Mouse (Mus musculus) midbrain, embryonic 14.5 days (tissue): ENCODE results near the gene Srgap1. TPM values are rescaled to one million over a fixed set of nuclear protein-coding genes. Genes with fewer than 3 reads are reported as not detected.

Source experiments
- ATAC-seq: fragments of 200-750 bp; cut with Nextera tagmentation; 2 replicates; pipeline ENCODE4 v1.8.0; 2017; ENCODE audit warnings: moderate number of reproducible peaks, moderate library complexity; ENCODE audit not compliant: low FRiP score, low TSS enrichment
- DNase-seq: peaks from one replicate; pipeline ENCODE4 v3.0.0-alpha.2; 2015
- H3K27ac ChIP-seq: fragments of 300-500 bp; sonication (generic); replicated peaks from 2 replicates; pipeline ENCODE4 v1.5.1; 2014; ENCODE audit warnings: mild to moderate bottlenecking, low read depth, low read length, moderate library complexity
- H3K27me3 ChIP-seq: fragments of 300-500 bp; sonication (generic); 2 replicates; pipeline ENCODE4 v1.6.1; 2014; ENCODE audit warnings: low read length, control low read depth, mixed read lengths; ENCODE audit not compliant: control insufficient read depth, insufficient read depth
- H3K36me3 ChIP-seq: fragments of 300-500 bp; sonication (generic); 2 replicates; pipeline ENCODE4 v1.6.1; 2014; ENCODE audit warnings: low read length, control low read depth; ENCODE audit not compliant: control insufficient read depth, insufficient read depth
- H3K4me1 ChIP-seq: fragments of 300-500 bp; sonication (generic); 2 replicates; pipeline ENCODE4 v1.6.1; 2014; ENCODE audit warnings: mild to moderate bottlenecking, antibody characterized with exemption, low read length, control low read depth; ENCODE audit not compliant: control insufficient read depth, insufficient read depth
- H3K4me2 ChIP-seq: fragments of 300-500 bp; sonication (generic); 2 replicates; pipeline ENCODE4 v1.6.1; 2014; ENCODE audit warnings: mild to moderate bottlenecking, low read length, moderate library complexity
- H3K4me3 ChIP-seq: fragments of 300-500 bp; sonication (generic); replicated peaks from 2 replicates; pipeline ENCODE4 v1.5.1; 2014; ENCODE audit warnings: low read depth, low read length
- H3K9ac ChIP-seq: fragments of 300-500 bp; sonication (generic); replicated peaks from 2 replicates; pipeline ENCODE4 v1.6.1; 2014; ENCODE audit warnings: mild to moderate bottlenecking, low read length, moderate library complexity
- H3K9me3 ChIP-seq: fragments of 300-500 bp; sonication (generic); 2 replicates; pipeline ENCODE4 v1.6.1; 2016; ENCODE audit warnings: low read length, control low read depth, mixed read lengths; ENCODE audit not compliant: control insufficient read depth
- WGBS: fragments of 180-500 bp; shearing (Covaris S2); extraction: QIAGEN DNeasy Blood & Tissue Kit; methylation state at CpG from one replicate; pipeline ENCODE4 v1.1.7; 2014; 5-methylcytosine and 5-hydroxymethylcytosine counted together
- polyA plus RNA-seq: library from polyadenylated mRNA; unstranded; fragments of >200 nt; fragmentation: Nextera tagmentation; extraction: Ambion mirVana; gene quantifications from 2 replicates; pipeline ENCODE4 v1.2.1, GENCODE M21; 2014

Srgap1 gene
- polyA plus RNA-seq, 1 experiment from 2014 or later = 40.8 TPM

GRCm38 (mm10) chr10:121805933-121806341 is 241.2 kb downstream of the Srgap1 start:
- Histone ChIP-seq H3K4me3 (no peak overlapping the region), H3K9ac (no peak overlapping the region), H3K4me1 (0 out of 2 replicates have a peak, but pooled peaks cover 4% of the 10 kb centered on the region), H3K9me3 (no peaks in the 10 kb centered on the region), H3K36me3 (peaks cover 34% of the 10 kb centered on the region), H3K4me2 (no peak overlapping the region), H3K27ac (peak overlapping the region; percentile 60), H3K27me3 (no peaks in the 10 kb centered on the region)
- ATAC-seq = no peak
- DNase-seq = peak; percentile 57
- WGBS = 53% methylated on average over 11 of the region's 11 CpGs

- H3K27ac ChIP-seq = no peak overlapping the region
- H3K36me3 ChIP-seq = peaks cover 46% of the 10 kb centered on the region
- H3K4me3 ChIP-seq = no peak overlapping the region
- no peak for DNase-seq
- no peaks in the 10 kb centered on the region for H3K27me3 ChIP-seq
- H3K4me2 ChIP-seq = no peak overlapping the region
- H3K9ac ChIP-seq = no peak overlapping the region
- 0 out of 2 replicates have a peak, but pooled peaks cover 4% of the 10 kb centered on the region for H3K4me1 ChIP-seq
- H3K9me3 ChIP-seq = no peaks in the 10 kb centered on the region
- ATAC-seq = no peak
- 97% methylated on average over 13 of the region's 13 CpGs for WGBS
These were observed 242.6 kb downstream of the Srgap1 start for GRCm38 (mm10) chr10:121804551-121804950.

GRCm38 (mm10) chr10:121800041-121800440 is 247.1 kb downstream of the Srgap1 start:
- no peak for ATAC-seq
- Histone ChIP-seq H3K9me3 (no peaks in the 10 kb centered on the region), H3K4me3 (no peak overlapping the region), H3K4me1 (no peaks in the 10 kb centered on the region), H3K36me3 (peaks cover 64% of the 10 kb centered on the region), H3K27me3 (no peaks in the 10 kb centered on the region), H3K4me2 (no peak overlapping the region), H3K9ac (no peak overlapping the region), H3K27ac (no peak overlapping the region)
- WGBS = 95% methylated on average over 13 of the region's 13 CpGs
- DNase-seq = no peak

DNA sequence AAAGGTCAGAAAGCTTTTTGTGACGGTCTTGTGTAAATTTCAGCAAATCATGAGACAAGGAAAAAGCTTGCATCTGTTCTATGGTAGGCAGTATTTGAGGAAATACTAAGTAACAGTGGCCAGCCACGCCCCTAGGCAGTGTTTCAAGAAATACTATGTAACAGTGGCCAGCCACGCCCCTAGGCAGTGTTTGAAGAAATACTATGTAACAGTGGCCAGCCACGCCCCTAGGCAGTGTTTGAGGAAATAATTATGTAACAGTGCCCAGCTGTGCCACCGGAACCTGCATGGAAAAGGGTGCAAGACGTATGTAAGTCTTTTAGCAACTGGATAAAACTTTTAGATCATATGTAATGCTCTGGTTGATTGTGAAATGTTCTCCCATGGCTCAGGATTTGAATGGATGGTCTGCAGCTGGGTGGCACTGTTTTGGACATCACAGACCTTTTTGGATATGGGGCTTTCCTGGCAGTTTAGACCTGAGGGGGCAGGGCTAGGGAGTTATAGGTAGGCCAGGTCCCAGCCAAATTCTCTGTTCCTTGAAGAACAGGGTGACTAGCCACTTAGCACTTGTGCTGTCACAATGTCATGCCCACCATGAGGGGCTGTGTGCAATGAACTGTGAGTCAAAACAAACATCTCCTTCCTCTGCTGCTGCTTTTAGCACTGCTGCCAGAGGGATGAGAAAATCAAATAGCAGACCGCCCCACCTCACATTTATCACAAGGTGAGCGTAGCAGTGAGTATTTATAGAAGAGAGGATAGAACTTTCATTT is 250.9 kb downstream of the Srgap1 start:
- no peak overlapping the region for H3K4me3 ChIP-seq
- no peak overlapping the region for H3K9ac ChIP-seq
- ATAC-seq (no peak), DNase-seq (no peak)
- H3K27me3 ChIP-seq = no peaks in the 10 kb centered on the region
- no peaks in the 10 kb centered on the region for H3K9me3 ChIP-seq
- peaks cover 65% of the 10 kb centered on the region for H3K36me3 ChIP-seq
- H3K4me1 ChIP-seq = no peaks in the 10 kb centered on the region
- WGBS = 80% methylated on average over 8 of the region's 8 CpGs
- H3K27ac ChIP-seq = no peak overlapping the region
- no peak overlapping the region for H3K4me2 ChIP-seq

GRCm38 (mm10) chr10:121794486-121794885 is 252.6 kb downstream of the Srgap1 start:
- Histone ChIP-seq H3K9ac (no peak overlapping the region), H3K4me1 (no peaks in the 10 kb centered on the region), H3K9me3 (no peaks in the 10 kb centered on the region), H3K4me2 (no peak overlapping the region), H3K36me3 (peaks cover 48% of the 10 kb centered on the region), H3K27ac (no peak overlapping the region), H3K4me3 (no peak overlapping the region), H3K27me3 (no peaks in the 10 kb centered on the region)
- WGBS = 96% methylated on average over 12 of the region's 12 CpGs
- ATAC-seq (no peak), DNase-seq (no peak)

DNA sequence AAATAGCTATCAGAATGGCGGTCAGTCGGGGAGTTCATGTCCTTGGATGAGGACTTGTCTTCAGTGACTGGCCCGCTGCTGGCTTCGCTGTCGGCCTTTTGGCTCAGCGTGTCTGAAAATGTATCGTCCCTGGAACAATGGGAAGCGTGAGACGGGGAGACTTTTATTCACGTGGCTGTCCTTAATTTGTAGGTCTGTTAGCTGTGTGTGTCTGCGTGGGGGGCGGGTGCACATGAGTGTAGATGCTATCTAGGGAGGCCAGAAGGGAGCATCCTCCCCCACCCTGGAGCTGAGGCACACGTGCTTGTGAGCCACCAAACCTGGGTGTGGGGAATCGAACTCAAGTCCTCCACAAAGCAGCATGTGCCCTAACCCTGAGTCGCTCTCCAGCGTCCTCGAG is 254.5 kb downstream of the Srgap1 start:
- ATAC-seq = no peak
- H3K4me3 ChIP-seq = no peak overlapping the region
- H3K4me1 ChIP-seq = no peaks in the 10 kb centered on the region
- DNase-seq = no peak
- H3K27ac ChIP-seq = no peak overlapping the region
- no peak overlapping the region for H3K4me2 ChIP-seq
- 89% methylated on average over 17 of the region's 17 CpGs for WGBS
- H3K36me3 ChIP-seq = peaks cover 46% of the 10 kb centered on the region
- no peak overlapping the region for H3K9ac ChIP-seq
- no peaks in the 10 kb centered on the region for H3K27me3 ChIP-seq
- no peaks in the 10 kb centered on the region for H3K9me3 ChIP-seq

GRCm38 (mm10) chr10:121790078-121790477 is 257.0 kb downstream of the Srgap1 start:
- H3K27ac ChIP-seq = no peak overlapping the region
- ATAC-seq (no peak), DNase-seq (no peak)
- no peak overlapping the region for H3K9ac ChIP-seq
- no peaks in the 10 kb centered on the region for H3K4me1 ChIP-seq
- no peak overlapping the region for H3K4me3 ChIP-seq
- WGBS = 10% methylated on average over 6 of the region's 6 CpGs
- no peak overlapping the region for H3K4me2 ChIP-seq
- peaks cover 51% of the 10 kb centered on the region for H3K36me3 ChIP-seq
- no peaks in the 10 kb centered on the region for H3K27me3 ChIP-seq
- H3K9me3 ChIP-seq = no peaks in the 10 kb centered on the region

DNA sequence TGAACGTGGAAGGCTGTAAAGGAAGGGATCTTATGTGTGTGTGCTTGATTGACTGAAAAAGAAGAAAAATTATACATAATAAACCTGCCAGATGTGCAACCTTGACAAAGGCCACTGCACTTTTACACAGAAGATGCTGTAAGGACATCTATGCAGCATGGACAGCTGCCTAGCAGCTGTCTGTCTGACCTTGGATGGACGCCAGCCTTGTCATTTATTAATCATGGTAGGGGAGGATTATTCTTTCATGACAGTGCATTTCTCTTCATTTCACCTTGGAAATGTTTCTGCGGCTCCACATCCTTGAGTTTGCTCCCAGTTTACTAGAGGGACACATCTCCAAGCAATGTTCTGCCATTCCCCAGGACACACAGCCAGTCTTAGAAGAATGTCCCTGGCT is 258.6 kb downstream of the Srgap1 start:
- ATAC-seq (no peak), DNase-seq (no peak)
- 94% methylated on average over 3 of the region's 3 CpGs for WGBS
- Histone ChIP-seq H3K9me3 (peaks cover 8% of the 10 kb centered on the region), H3K4me3 (no peak overlapping the region), H3K27ac (no peak overlapping the region), H3K4me1 (no peaks in the 10 kb centered on the region), H3K4me2 (no peak overlapping the region), H3K27me3 (no peaks in the 10 kb centered on the region), H3K9ac (no peak overlapping the region), H3K36me3 (peaks cover 55% of the 10 kb centered on the region)

DNA sequence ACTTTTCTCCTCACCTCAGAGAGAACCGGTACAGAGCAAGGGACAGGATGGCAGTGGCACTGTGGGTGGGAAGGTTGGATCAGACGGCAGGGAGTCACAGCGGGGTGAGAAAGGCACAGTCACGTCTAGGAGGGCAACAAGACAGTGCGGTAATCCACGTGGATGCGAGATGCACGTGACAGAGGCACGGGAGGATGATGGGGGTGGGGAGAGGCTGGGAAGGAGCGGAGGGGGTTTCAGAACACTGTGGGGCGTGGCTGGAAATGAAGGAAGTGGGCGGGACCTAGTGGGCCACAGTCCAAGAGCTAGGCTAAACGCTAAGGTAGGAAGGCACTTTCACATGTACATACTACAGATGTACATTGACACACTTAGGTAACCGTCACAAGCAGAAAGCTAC is 266.0 kb downstream of the Srgap1 start:
- no peak overlapping the region for H3K9ac ChIP-seq
- H3K27me3 ChIP-seq = no peaks in the 10 kb centered on the region
- peaks cover 38% of the 10 kb centered on the region for H3K36me3 ChIP-seq
- H3K4me3 ChIP-seq = no peak overlapping the region
- H3K9me3 ChIP-seq = peaks cover 8% of the 10 kb centered on the region
- 47% methylated on average over 14 of the region's 14 CpGs for WGBS
- no peak overlapping the region for H3K4me2 ChIP-seq
- no peaks in the 10 kb centered on the region for H3K4me1 ChIP-seq
- DNase-seq = no peak
- no peak overlapping the region for H3K27ac ChIP-seq
- no peak for ATAC-seq
